Mouse (Mus musculus) gastrocnemius, adult 8-10 months (tissue): ENCODE data around the gene Rpl38. TPM values are rescaled to one million over a fixed set of nuclear protein-coding genes. Genes with fewer than 3 reads are reported as not detected.
A peak's percentile ranks its signal among the peaks of the same experiment; 100 is the strongest.

Source experiments
- DNase-seq, 2 experiments: peaks; one replicate each; pipeline ENCODE4 v3.0.0; 2022; ENCODE audit warnings: low spot score in 2 of 2
- total RNA-seq, 4 experiments: library from RNA; stranded (reverse); gene quantifications; 2 replicates each; pipeline ENCODE4 v1.2.4; 2022

Rpl38 gene
- total RNA-seq, 4 experiments from 2014 or later: 528 to 780 (median 621) TPM

DNA sequence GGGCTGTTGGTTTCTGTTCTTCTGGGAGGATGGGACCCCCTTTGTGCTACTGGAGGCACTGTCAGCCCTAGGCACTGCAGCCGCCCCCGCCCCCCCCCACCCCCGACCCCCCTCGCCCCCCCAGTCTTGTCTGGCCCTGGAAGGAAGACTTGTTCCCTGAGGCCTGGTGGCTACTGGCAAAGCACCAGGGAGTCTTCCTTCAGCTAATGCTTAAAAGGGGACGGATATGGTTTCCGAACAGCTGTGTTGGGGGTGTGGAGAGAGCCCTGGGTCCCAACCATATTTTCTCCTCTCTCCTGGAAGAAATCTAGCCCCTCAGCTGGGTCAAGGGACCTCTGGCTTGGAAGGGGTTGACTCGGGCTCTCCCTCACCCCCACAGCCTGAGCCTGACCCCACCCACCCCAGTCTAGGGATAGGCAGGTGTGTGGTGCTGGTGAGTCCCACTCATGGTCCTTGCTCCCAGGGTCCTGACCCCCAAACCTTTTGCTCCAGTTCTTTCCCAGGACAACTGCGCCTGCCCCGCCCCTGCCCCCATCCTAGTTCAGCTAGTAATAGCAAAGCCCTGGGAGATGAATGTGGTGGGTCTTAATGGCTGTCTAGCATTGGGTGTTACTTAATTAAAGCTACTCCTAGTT lies 8.7 kb downstream of the Rpl38 start:
- DNase-seq: no peak

DNA sequence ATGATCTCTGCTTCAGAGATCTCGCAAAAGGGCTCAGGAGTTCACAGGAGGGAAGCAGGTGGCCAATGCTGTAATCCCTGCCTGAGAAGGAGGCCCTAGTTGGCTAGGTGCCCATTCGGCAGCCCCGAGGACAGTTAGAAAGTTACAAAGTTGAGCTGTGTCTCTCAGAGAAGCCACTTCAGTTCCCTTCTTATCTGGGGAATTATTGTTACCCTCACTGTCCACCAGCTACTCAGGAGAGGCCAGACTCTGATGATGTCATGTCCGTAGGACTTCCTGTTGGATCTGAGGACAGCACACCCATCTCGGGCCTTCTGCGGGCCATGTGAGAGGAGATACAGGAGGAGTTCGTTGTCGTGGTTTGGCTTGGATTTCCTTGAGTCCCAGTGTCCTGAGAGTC lies 11.3 kb downstream of the Rpl38 start:
- no peak for DNase-seq

DNA sequence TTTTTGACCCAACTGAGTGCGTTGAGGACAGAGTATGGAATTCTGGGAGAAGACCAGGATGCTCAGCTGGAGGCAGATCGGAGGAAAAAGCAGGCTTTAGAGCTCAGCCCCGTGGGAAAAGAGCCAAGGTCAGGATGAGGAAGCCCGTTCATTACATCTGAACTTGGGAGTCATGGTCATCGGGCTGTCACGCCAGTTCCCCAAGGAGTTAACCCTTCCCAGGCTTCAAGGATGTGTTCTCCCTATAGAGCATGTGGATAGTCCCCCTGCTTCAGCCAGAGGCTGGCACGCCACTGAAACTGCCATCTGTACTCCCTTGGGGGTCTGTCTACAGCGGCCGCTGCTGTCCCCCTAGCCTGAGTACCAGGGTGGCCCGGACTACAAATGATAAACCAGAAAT lies 12.0 kb downstream of the Rpl38 start:
- no peak for DNase-seq

- no peak for DNase-seq
Measured at GRCm38 (mm10) chr11:114681054-114681453, 12.7 kb downstream of the Rpl38 start.

DNA sequence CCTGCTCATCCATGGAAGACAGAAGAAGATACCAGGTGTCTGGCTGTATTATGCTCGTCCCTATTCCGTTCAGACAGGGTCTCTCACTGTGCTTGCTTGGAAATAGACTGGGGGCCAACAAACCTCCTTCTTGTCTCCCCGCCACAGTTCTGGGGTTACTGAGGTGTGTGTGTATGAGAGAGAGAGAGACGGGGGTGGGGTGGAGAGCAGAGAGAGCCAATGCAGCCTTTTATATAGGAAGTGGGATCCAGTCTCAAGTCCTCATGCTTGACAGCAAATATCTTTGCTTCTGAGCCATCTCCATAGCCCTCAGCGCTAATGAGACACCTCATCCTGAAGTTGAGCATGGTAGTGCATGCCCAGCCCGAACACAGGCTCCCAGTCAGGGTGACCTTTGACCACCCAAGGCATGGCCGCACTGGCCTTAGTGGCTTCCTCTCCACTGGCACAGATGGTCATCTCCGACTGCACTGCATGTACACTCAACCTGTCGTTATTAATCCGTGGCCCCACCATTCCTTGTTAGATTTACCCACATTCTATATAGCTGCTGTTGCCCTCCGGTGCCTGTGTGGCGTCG lies 14.1 kb downstream of the Rpl38 start:
- DNase-seq: no peak

DNA sequence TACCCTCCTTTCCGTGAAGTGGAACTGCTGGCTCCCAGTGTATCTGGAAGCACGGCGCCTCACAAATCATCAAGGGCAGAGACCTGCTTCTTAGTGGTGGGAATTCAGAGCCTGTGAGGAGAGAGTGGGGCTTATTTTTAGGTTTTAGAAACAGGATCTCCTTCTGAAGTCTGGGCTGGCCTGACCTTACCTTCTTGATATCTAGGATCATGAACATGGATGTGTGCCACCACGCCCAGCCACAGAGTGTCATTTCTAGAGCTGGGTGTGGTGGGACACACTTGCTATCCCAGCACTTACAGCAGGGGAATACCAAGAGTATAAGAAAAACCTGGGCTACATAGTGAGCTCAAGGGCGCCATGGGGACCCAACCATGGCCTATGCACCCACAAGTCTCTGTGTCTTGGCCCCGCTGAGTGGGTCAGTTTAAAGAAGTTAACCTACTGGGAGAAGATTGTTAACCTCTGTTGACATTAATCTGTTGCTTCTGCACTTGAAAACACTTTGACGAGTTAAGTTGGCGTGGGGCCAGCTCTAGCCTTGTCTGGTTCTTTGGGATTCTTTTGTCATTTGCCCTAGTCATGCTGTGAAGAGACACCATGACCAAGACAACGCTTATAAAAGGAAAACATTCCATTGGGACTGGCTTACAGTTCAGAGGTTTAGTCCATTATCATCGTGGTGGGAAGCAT lies 14.9 kb downstream of the Rpl38 start:
- DNase-seq: peak; percentile 62 to 74

- no peak for DNase-seq
Measured at GRCm38 (mm10) chr11:114683722-114684621, 15.6 kb downstream of the Rpl38 start.

DNA sequence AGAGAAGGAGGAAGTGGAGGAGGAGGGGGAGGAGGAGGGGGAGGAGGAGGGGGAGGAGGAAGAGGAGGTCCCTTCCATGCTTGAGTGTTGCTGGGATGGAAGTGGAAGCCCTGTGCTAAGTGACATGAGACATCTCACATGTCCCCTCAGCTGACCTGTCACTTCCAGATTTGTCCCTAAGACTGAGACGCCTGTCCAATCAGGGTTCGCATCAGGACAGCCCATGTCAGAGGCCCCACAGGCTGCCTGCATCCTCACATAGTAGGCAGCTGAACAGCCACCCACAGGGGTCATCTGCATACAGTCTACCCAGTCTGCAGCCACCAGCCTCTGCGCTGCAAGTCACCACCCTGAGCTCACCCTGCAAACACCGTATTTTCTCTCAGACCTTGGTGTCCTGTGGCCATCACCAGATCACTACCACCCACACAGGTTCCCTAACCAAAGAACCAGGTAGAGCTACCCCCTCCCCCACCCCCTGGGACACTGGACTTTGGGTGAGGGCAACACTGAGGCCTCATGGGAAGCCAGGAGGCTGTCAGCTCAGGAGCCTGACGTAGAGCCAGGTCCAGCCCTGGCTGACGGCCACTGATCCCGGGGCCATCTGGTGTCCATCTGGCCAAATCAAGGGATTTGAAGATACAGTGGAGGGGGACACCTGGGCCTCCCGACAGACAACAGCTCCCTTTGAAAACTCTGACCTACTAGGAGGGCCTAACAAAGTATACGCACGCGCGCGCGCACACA lies 16.5 kb downstream of the Rpl38 start:
- no peak for DNase-seq

- DNase-seq: no peak
Measured at GRCm38 (mm10) chr11:114685526-114686040, 17.3 kb downstream of the Rpl38 start.

DNA sequence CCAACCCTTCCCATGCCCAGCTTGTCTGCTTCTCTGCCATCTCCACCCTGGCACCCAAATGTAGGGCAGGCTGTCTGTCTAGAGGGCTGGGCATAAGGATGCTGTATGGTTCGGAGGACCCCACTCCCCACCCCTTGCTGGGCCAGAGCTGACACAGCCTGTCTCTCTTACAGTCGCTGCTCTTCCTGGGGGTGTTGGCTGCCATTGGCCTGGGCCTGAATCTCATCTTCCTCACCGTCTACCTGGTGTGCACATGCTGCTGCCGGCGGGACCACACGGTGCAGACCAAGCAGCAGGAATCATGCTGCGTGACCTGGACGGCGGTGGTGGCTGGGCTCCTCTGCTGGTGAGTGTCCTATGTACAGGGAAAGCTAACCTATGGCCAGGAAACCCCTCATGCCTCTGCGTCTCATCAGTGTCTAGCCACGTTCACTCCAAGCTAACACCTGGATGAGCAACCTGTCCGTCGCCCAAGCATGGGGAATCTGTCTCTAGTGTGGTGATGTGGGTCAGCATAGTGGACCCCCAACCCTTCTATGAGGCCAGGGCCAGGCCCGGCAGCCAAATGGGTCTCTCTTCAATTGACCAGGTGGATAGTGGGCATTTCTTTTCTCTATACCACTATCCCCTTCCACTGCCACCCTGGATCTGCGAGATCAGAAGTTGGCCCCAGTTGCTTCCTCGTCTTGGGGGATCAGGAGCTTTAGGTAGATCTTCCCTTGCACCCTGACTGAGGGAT lies 18.1 kb downstream of the Rpl38 start:
- DNase-seq: no peak

DNA sequence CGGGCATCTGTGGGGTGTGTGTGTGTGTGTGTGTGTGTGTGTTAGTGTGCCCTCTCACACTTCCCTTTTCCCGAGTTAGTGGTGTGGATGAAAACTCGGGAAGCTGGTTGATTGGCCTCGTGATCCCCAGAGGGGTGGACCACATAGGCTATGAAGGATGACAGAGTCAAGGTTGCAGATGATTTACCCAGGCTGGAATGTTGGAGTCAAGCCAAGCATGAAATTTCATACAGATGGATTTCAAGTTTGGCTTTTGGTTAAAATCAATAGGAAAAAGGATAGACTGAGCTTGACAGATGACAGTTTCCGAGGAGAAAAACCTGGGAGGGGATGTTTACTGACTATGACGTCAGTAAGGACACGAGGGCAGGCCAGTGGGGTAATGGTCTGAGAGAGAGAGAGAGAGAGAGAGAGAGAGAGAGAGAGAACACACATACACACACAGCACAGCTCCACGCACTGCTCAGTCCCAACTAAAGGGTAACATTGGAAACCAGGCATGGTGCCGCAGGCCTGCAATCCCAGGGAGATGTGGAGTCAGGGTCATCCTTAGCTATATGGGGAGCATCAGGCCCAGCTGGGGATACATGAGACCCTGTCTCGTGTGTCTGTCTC lies 19.4 kb downstream of the Rpl38 start:
- no peak for DNase-seq

DNA sequence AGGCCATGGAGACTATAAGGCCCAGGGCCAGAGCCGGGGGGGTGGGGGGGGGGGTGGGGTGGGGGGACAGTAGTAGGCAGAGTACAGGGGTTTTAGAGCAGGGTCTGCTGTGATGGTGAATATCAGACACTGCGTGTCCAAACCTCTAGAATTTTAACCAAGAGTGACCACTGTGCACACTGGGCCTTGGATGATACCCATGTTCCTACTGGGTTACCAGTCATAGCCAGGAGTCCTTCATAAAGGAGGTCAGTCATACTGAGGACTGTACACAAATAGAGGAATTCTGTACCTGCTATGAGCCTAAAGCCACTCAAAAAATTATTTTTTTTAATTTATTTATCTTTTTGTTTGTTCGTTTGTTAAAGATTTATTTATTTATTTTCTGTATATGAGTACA lies 20.4 kb downstream of the Rpl38 start:
- no peak for DNase-seq

- no peak for DNase-seq
Measured at GRCm38 (mm10) chr11:114690192-114690591, 21.9 kb downstream of the Rpl38 start.

- DNase-seq: no peak
Measured at GRCm38 (mm10) chr11:114691454-114692182, 23.3 kb downstream of the Rpl38 start.

DNA sequence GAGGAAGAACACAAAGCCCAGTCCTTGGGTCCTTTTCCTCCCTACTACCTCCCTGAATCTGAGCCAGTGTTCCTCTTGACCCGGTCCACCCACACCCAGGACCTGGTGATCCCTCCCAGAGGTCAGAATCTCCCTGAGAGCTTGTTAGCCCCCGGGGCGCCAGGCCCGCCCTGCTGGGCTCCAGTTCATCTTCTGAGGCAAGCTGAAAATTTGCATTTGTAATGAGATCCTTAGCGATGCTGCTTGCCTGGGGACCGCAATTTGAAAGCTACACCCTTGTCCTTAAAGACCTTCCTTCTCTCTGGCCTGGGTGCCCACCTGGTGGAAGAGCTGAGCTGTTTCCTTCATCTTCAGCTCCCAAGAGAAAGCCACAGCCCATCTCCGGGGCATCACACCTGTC lies 24.3 kb downstream of the Rpl38 start:
- DNase-seq: no peak

- DNase-seq: no peak
Measured at GRCm38 (mm10) chr11:114693456-114693855, 25.1 kb downstream of the Rpl38 start.

DNA sequence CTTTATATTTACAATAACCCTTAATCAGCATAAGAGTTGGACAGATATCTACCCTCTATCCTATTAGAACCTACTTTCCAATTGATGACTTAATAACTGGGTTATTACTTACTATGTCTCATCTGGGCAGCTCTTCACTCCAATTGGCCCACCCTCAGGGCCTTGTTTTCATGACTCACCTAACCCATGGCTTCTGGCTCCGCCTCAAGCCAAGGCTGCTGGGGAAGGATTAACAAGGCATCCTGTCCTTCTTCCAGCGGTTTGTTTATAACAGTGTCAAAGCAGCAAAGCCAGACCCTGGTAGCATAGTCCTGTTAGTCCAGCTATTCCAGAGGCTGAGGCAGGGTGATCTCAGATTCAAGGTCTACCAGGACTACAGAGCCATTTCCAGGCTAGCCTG lies 26.1 kb downstream of the Rpl38 start:
- DNase-seq: no peak

GRCm38 (mm10) chr11:114698496-114698895 lies 30.2 kb downstream of the Rpl38 start:
- DNase-seq: no peak

GRCm38 (mm10) chr11:114699511-114699910 lies 31.2 kb downstream of the Rpl38 start:
- peak; percentile 70 to 77 for DNase-seq
